Mouse (Mus musculus) CH12.LX (cell line): Measurements from ENCODE around the gene Dsn1. TPM values are rescaled to one million over a fixed set of nuclear protein-coding genes. Genes with fewer than 3 reads are reported as not detected.
A peak's percentile ranks its signal among the peaks of the same experiment; 100 is the strongest.

Experiments used
- DNase-seq: peaks from one replicate; pipeline ENCODE4 v3.0.0-alpha.2; 2013; ENCODE audit errors: extremely low read depth
- H3K27ac ChIP-seq: 2 replicates; pipeline ENCODE4 v1.5.1; 2012; ENCODE audit warnings: low read depth, mild to moderate bottlenecking, control low read depth, moderate library complexity; ENCODE audit not compliant: insufficient read depth
- H3K27me3 ChIP-seq: replicated peaks from 2 replicates; pipeline ENCODE3; 2012; ENCODE audit warnings: inconsistent platforms
- H3K36me3 ChIP-seq, 2 experiments: replicated peaks in 1 of 2; 2 replicates each; pipeline versions ENCODE3 to v1.6.1; 2012; ENCODE audit warnings: inconsistent platforms in 1 of 2, low read length in 1 of 2, mild to moderate bottlenecking in 1 of 2, mixed read lengths in 1 of 2, moderate library complexity in 1 of 2; ENCODE audit not compliant: control insufficient read depth in 1 of 2, insufficient read depth in 1 of 2
- H3K4me1 ChIP-seq, 2 experiments: 2 replicates each; pipeline ENCODE4 v1.6.1; 2012; ENCODE audit warnings: inconsistent platforms in 1 of 2, moderate library complexity in 1 of 2; ENCODE audit not compliant: insufficient read depth in 2 of 2, control insufficient read depth in 1 of 2
- H3K4me2 ChIP-seq: 2 replicates; pipeline ENCODE4 v1.6.1; 2012; ENCODE audit warnings: low read depth, mild to moderate bottlenecking, control low read depth; ENCODE audit not compliant: poor library complexity, insufficient read depth, severe bottlenecking
- H3K4me3 ChIP-seq, 3 experiments: fragments of 150-350 bp in 1 of 3; sonication (generic) in 1 of 3; replicated peaks in 1 of 3; 2 replicates each; pipeline versions ENCODE3 to v1.5.1; 2011 to 2012; ENCODE audit warnings: low read depth in 2 of 3, low read length in 2 of 3, mild to moderate bottlenecking in 2 of 3, moderate library complexity in 2 of 3, control low read depth in 1 of 3, improper control_type of control experiment in 1 of 3, inconsistent platforms in 1 of 3, mixed read lengths in 1 of 3; ENCODE audit not compliant: poor library complexity in 1 of 3
- H3K79me2 ChIP-seq: replicated peaks from 2 replicates; pipeline ENCODE4 v1.6.1; 2012; ENCODE audit warnings: mild to moderate bottlenecking, moderate library complexity; ENCODE audit not compliant: control insufficient read depth, poor library complexity, insufficient read depth, severe bottlenecking; ENCODE audit errors: extremely low read depth
- H3K9ac ChIP-seq: 2 replicates; pipeline ENCODE4 v1.6.1; 2012; ENCODE audit warnings: low read depth, mild to moderate bottlenecking, control low read depth, moderate library complexity; ENCODE audit not compliant: insufficient read depth
- H3K9me3 ChIP-seq: replicated peaks from 2 replicates; pipeline ENCODE3; 2012; ENCODE audit warnings: low read length, inconsistent platforms, mixed read lengths
- BHLHE40 ChIP-seq: IDR thresholded peaks from 2 replicates; pipeline ENCODE4 v1.6.1; 2011; ENCODE audit warnings: mild to moderate bottlenecking, low read depth, low read length, improper control_type of control experiment
- CHD2 ChIP-seq: IDR thresholded peaks from 2 replicates; pipeline ENCODE4 v1.6.1; 2011; ENCODE audit warnings: low read length, improper control_type of control experiment
- CTCF ChIP-seq, 2 experiments: IDR thresholded peaks in 1 of 2; conservative IDR thresholded peaks in 1 of 2; 2 replicates each; pipeline ENCODE4 v1.5.1; 2011 to 2012; ENCODE audit warnings: low read depth in 2 of 2, low read length in 2 of 2, improper control_type of control experiment in 1 of 2, inconsistent platforms in 1 of 2, mild to moderate bottlenecking in 1 of 2, moderate library complexity in 1 of 2
- EP300 ChIP-seq: IDR thresholded peaks from 2 replicates; pipeline ENCODE4 v1.6.1; 2011; ENCODE audit warnings: low read length, improper control_type of control experiment
- ETS1 ChIP-seq: conservative IDR thresholded peaks from 2 replicates; pipeline ENCODE4 v1.6.1; 2012; ENCODE audit warnings: low read depth, mild to moderate bottlenecking, inconsistent platforms, low read length, improper control_type of control experiment, moderate library complexity
- GABPA ChIP-seq: IDR thresholded peaks from 2 replicates; pipeline ENCODE4 v1.6.1; 2012; ENCODE audit warnings: low read depth, low read length, improper control_type of control experiment, inconsistent platforms; ENCODE audit not compliant: insufficient replicate concordance
- HCFC1 ChIP-seq: IDR thresholded peaks from 2 replicates; pipeline ENCODE4 v1.6.1; 2012; ENCODE audit warnings: low read depth, mild to moderate bottlenecking, inconsistent platforms, low read length, improper control_type of control experiment
- JUN ChIP-seq: IDR thresholded peaks from 2 replicates; pipeline ENCODE4 v1.6.1; 2011; ENCODE audit warnings: low read depth, mild to moderate bottlenecking, low read length, improper control_type of control experiment, moderate library complexity; ENCODE audit not compliant: insufficient read depth
- KAT2A ChIP-seq: IDR thresholded peaks from 2 replicates; pipeline ENCODE4 v1.6.1; 2012; ENCODE audit warnings: low read length, improper control_type of control experiment, inconsistent platforms; ENCODE audit not compliant: insufficient replicate concordance
- MAFK ChIP-seq: IDR thresholded peaks from 2 replicates; pipeline ENCODE4 v1.6.1; 2011; ENCODE audit warnings: low read length, improper control_type of control experiment; ENCODE audit not compliant: insufficient replicate concordance
- MAZ ChIP-seq: IDR thresholded peaks from 2 replicates; pipeline ENCODE4 v1.6.1; 2012; ENCODE audit warnings: low read depth, mild to moderate bottlenecking, inconsistent platforms, low read length, improper control_type of control experiment, moderate library complexity
- MEF2A ChIP-seq: IDR thresholded peaks from 2 replicates; pipeline ENCODE4 v1.6.1; 2014; ENCODE audit warnings: low read depth, mild to moderate bottlenecking, inconsistent platforms, low read length, improper control_type of control experiment, borderline replicate concordance
- MXI1 ChIP-seq: IDR thresholded peaks from 2 replicates; pipeline ENCODE4 v1.6.1; 2011; ENCODE audit warnings: mild to moderate bottlenecking, low read depth, low read length, improper control_type of control experiment
- MYC ChIP-seq: IDR thresholded peaks from 2 replicates; pipeline ENCODE4 v1.6.1; 2011; ENCODE audit warnings: low read depth, mild to moderate bottlenecking, improper control_type of control experiment, low read length
- NELFE ChIP-seq: IDR thresholded peaks from 2 replicates; pipeline ENCODE4 v1.6.1; 2011; ENCODE audit warnings: low read depth, low read length, improper control_type of control experiment
- NRF1 ChIP-seq: IDR thresholded peaks from 2 replicates; pipeline ENCODE4 v1.6.1; 2014; ENCODE audit warnings: low read depth, mild to moderate bottlenecking, inconsistent platforms, low read length, improper control_type of control experiment, moderate library complexity
- POLR2A ChIP-seq: IDR thresholded peaks from 2 replicates; pipeline ENCODE4 v1.6.1; 2011; ENCODE audit warnings: low read depth, mild to moderate bottlenecking, improper control_type of control experiment, low read length
- RAD21 ChIP-seq: IDR thresholded peaks from 2 replicates; pipeline ENCODE4 v1.6.1; 2011; ENCODE audit warnings: low read depth, mild to moderate bottlenecking, low read length, improper control_type of control experiment, moderate library complexity
- SIN3A ChIP-seq: IDR thresholded peaks from 2 replicates; pipeline ENCODE4 v1.6.1; 2012; ENCODE audit warnings: low read length, improper control_type of control experiment, inconsistent platforms
- SMC3 ChIP-seq: IDR thresholded peaks from 2 replicates; pipeline ENCODE4 v1.6.1; 2011; ENCODE audit warnings: low read depth, low read length, improper control_type of control experiment
- TBP ChIP-seq: conservative IDR thresholded peaks from 2 replicates; pipeline ENCODE4 v1.6.1; 2011; ENCODE audit warnings: low read depth, low read length, improper control_type of control experiment
- UBTF ChIP-seq: IDR thresholded peaks from 2 replicates; pipeline ENCODE4 v1.6.1; 2012; ENCODE audit warnings: low read depth, mild to moderate bottlenecking, inconsistent platforms, low read length, improper control_type of control experiment, moderate library complexity
- ZKSCAN1 ChIP-seq: IDR thresholded peaks from 2 replicates; pipeline ENCODE4 v1.6.1; 2012; ENCODE audit warnings: low read depth, inconsistent platforms, low read length, improper control_type of control experiment, borderline replicate concordance
- ZMIZ1 ChIP-seq: IDR thresholded peaks from 2 replicates; pipeline ENCODE4 v1.6.1; 2012; ENCODE audit warnings: low read depth, mild to moderate bottlenecking, inconsistent platforms, low read length, improper control_type of control experiment
- ZNF384 ChIP-seq: IDR thresholded peaks from 2 replicates; pipeline ENCODE4 v1.6.1; 2012; ENCODE audit warnings: low read depth, low read length, improper control_type of control experiment, inconsistent platforms
- dilution Hi-C: fragments of 300-500 bp; cut with MboI; formaldehyde crosslinking; loops from 2 replicates; pipeline ENCODE4 v1.14.3; 2020; ENCODE audit warnings: low sequenced_read_pairs; ENCODE audit not compliant: extremely low pct_unique_long_range_greater_than_20kb, extremely low pct_ligation_motif_present
- in situ Hi-C: fragments of 300-500 bp; cut with MboI; formaldehyde crosslinking; loops from 3 replicates; pipeline ENCODE4 v1.14.3; 2019; ENCODE audit warnings: low sequenced_read_pairs, low pct_ligation_motif_present, low pct_unique_long_range_greater_than_20kb, mixed read lengths
- polyA plus RNA-seq: library from polyadenylated mRNA; unstranded; fragments of >175 nt; gene quantifications from 2 replicates; pipeline ENCODE4 v1.2.1, GENCODE M21; 2012; ENCODE audit warnings: low read depth; ENCODE audit not compliant: insufficient read length
- total RNA-seq, 2 experiments: library from RNA; depleted of rRNA; stranded (reverse); fragments of 300-350 nt in 1 of 2; fragments of >200 nt in 1 of 2; gene quantifications; 2 replicates each; pipeline ENCODE4 v1.2.3; 2012 to 2014

The Dsn1 gene
- total and polyA plus RNA-seq, 3 experiments, result 23.2 to 34.3 (median 25.6) TPM

- dilution Hi-C loops (no loop called here), in situ Hi-C loops (loop anchor here (10.0 kb wide), 1 partner anchor 234 kb away; no protein-coding TSS in a partner anchor)
- DNase-seq, result no peak
- Histone ChIP-seq H3K4me1 (peaks cover 0 to 8% of the 10 kb centered on the region in 2 experiments; a peak in 2 of 4 replicates), H3K9ac (no peak overlapping the region), H3K36me3 (peaks cover 4 to 50% of the 10 kb centered on the region in 2 experiments), H3K4me3 (no peak overlapping the region), H3K27me3 (no peaks in the 10 kb centered on the region), H3K9me3 (no peaks in the 10 kb centered on the region), H3K27ac (no peak overlapping the region), H3K79me2 (no peaks in the 10 kb centered on the region), H3K4me2 (no peak overlapping the region)
- TF ChIP-seq JUN, result no peak
- TF ChIP-seq TBP, result no peak
- no peak for TF ChIP-seq MYC
- TF ChIP-seq POLR2A, result no peak
- TF ChIP-seq ZMIZ1, result no peak
- TF ChIP-seq BHLHE40, result no peak
- TF ChIP-seq SMC3, result no peak
- TF ChIP-seq SIN3A, result no peak
- no peak for TF ChIP-seq GABPA
- no peak for TF ChIP-seq MAZ
- no peak for TF ChIP-seq ZKSCAN1
- no peak for TF ChIP-seq UBTF
- no peak for TF ChIP-seq NELFE
- no peak for TF ChIP-seq KAT2A
- no peak for TF ChIP-seq NRF1
- TF ChIP-seq EP300, result no peak
- no peak for TF ChIP-seq ETS1
These were observed 12.3 kb upstream of the Dsn1 start for GRCm38 (mm10) chr2:157019228-157019627.

- Histone ChIP-seq H3K4me1 (peaks cover 0 to 8% of the 10 kb centered on the region in 2 experiments; a peak in 2 of 4 replicates), H3K4me3 (no peak overlapping the region), H3K9me3 (no peaks in the 10 kb centered on the region), H3K27ac (no peak overlapping the region), H3K36me3 (peaks cover 4 to 33% of the 10 kb centered on the region in 2 experiments), H3K79me2 (no peaks in the 10 kb centered on the region), H3K9ac (no peak overlapping the region), H3K4me2 (no peak overlapping the region), H3K27me3 (no peaks in the 10 kb centered on the region)
- in situ Hi-C loops, result loop anchor here (10.0 kb wide), 1 partner anchor 232 kb away; no protein-coding TSS in a partner anchor
- peak; percentile 5; the same call in 1 of the 2 replicates for TF ChIP-seq SMC3
- peak in 1 of 2 experiments; percentile 40; a peak in 2 of 4 replicates for TF ChIP-seq CTCF (conservative IDR thresholded peaks at IDR 0.05 in 1 of 2, IDR thresholded peaks at IDR 0.05 in 1 of 2; ENCODE audit: low read depth in 2 of 2, low read length in 2 of 2)
- no peak for TF ChIP-seq MAFK
- peak; percentile 32 for TF ChIP-seq RAD21
- no peak for TF ChIP-seq MAZ
- no peak for TF ChIP-seq HCFC1
- no peak for TF ChIP-seq MXI1
- no peak for TF ChIP-seq CHD2
- TF ChIP-seq MEF2A, result no peak
- TF ChIP-seq ZNF384, result no peak
- dilution Hi-C loops, result no loop called here
- peak; percentile 12 for DNase-seq
These were observed 9.7 kb upstream of the Dsn1 start for GRCm38 (mm10) chr2:157016529-157017270.
